Mouse (Mus musculus) cerebellum, adult 2 months (tissue): Measurements from ENCODE around the gene Ap1g2.
A peak's percentile ranks its signal among the peaks of the same experiment; 100 is the strongest.

ENCODE experiments used
- CTCF ChIP-seq: fragments of 200-500 bp; IDR thresholded peaks from 2 replicates; pipeline ENCODE4 v1.5.1; 2011; ENCODE audit warnings: low read depth, mild to moderate bottlenecking, control low read depth, low read length, moderate library complexity, borderline replicate concordance; ENCODE audit not compliant: insufficient read depth
- POLR2A ChIP-seq: fragments of 200-500 bp; IDR thresholded peaks from 2 replicates; pipeline ENCODE4 v1.6.1; 2011; ENCODE audit warnings: low read length, control low read depth, borderline replicate concordance; ENCODE audit not compliant: insufficient read depth

DNA sequence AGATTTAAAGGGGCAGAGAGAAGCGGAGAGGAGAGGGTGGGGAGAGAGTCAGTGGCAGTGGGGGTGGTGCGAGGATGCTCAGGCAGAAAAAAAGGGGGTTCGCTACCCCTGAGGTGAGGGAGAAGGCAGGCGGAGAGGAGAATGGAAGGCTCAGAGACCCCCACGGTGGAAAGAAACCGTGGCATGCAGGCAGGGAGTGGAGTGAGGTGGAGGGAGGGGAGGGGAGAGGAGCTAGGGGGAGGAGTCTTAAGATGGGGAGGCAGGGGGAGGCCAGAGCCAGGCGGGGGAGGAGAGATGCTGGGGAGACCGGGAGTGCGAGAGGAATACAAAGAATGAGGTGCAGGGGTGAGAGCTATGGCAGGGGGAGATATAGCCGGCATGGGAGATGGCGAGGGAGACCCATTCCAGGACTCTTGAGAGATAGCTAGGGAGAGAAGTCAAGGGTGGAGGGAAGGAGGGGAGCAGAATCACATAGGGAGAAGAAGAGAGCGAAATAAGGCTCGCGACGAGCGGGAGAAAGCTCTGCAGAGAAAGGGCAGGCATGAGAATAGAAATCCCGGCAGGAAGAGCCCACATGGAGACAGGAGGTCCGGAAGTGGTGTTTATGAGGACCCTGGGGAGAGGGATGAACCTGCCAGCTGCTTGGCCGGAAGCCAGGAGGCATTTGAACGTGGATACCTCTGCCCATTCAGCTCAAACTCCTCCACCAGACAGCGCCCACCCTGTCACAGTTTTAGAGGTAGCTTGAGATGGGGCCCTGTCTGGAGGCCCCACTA, 10.2 kb upstream of the Ap1g2 start, which contains the start of gene Jph4:
- TF ChIP-seq CTCF (0 out of 2 replicates have a peak, but pooled peaks have one; percentile 0), POLR2A (peak; percentile 90; the same call in 1 of the 2 replicates)
